In genomic region chr11:109343991-109344599, GRCm38 (mm10) we compare ENCODE assay signal across 9 mouse cellular contexts. TPM values are rescaled to one million over a fixed set of nuclear protein-coding genes. Genes with fewer than 3 reads are reported as not detected.
A peak's percentile ranks its signal among the peaks of the same experiment; 100 is the strongest.
DNase-seq lines count a peak whose midpoint lies in the region; ATAC-seq and TF ChIP-seq lines count a peak whose summit lies in the region.
"Had no signal": no experiment of that assay in that cellular context is flagged by ENCODE, and none has a peak within 500 bp of the region (broad histone marks: within the 10 kb centered on the region; RNA-seq: fewer than 3 reads in every experiment).

No protein-coding gene starts in this region.

- no peak for ATAC-seq in midbrain, postnatal 0 days (ENCODE audit: low FRiP score)
- no peak for ATAC-seq in midbrain, embryonic 11.5 days (ENCODE audit: low FRiP score)
- ATAC-seq in heart, embryonic 12.5 days (ENCODE audit: insufficient number of reproducible peaks, low FRiP score), result no peak
- 0 out of 2 replicates have a peak, but pooled peaks have one; percentile 16 for ATAC-seq in stomach, embryonic 16.5 days (ENCODE audit: insufficient read depth, low FRiP score)

- DNase-seq in midbrain, postnatal 0 days (ENCODE audit: low spot score), result no peak
- no peak for DNase-seq in midbrain, embryonic 11.5 days (ENCODE audit: low spot score, missing footprints)
- peak; percentile 78 to 84 for DNase-seq in kidney, postnatal 4 days
- no peak for DNase-seq in ovary, postnatal 10 days (ENCODE audit: low spot score)
- DNase-seq in urinary bladder, adult 18-20 months (ENCODE audit: low spot score in 2 of 2), result no peak

- H3K27ac ChIP-seq in midbrain, postnatal 0 days (ENCODE audit: low read depth, low read length), result peak overlapping the region; percentile 38; the same call in 1 of the 2 replicates
- H3K27ac ChIP-seq in midbrain, embryonic 11.5 days (ENCODE audit: low read depth, low read length), result no peak overlapping the region
- H3K27ac ChIP-seq in bone marrow macrophage, adult 2 months (ENCODE audit: insufficient read depth, low read depth, low read length), result peak overlapping the region; percentile 20; the same call in 1 of the 2 replicates
- H3K27ac ChIP-seq in heart, embryonic 12.5 days (ENCODE audit: poor library complexity, severe bottlenecking), result peak overlapping the region; percentile 66
- H3K27ac ChIP-seq in stomach, embryonic 16.5 days (ENCODE audit: low read length), result peak overlapping the region; percentile 76

- peak; percentile 65 for TF ChIP-seq CTCF in midbrain, postnatal 0 days (IDR thresholded peaks at IDR 0.05)
- no peak for TF ChIP-seq CTCF in bone marrow macrophage, adult 2 months (IDR thresholded peaks at IDR 0.05; ENCODE audit: low read depth, low read length)

- TF ChIP-seq POLR2A in bone marrow macrophage, adult 2 months (IDR thresholded peaks at IDR 0.05; ENCODE audit: borderline replicate concordance, low read depth, low read length), result no peak

- no peaks in the 10 kb centered on the region for H3K27me3 ChIP-seq in midbrain, postnatal 0 days (ENCODE audit: insufficient read depth, low read length)
- no peaks in the 10 kb centered on the region for H3K27me3 ChIP-seq in midbrain, embryonic 11.5 days (ENCODE audit: control insufficient read depth, insufficient read depth, low read length)
- H3K27me3 ChIP-seq in heart, embryonic 12.5 days (replicated peaks), result no peaks in the 10 kb centered on the region
- H3K27me3 ChIP-seq in stomach, embryonic 16.5 days (ENCODE audit: control insufficient read depth, insufficient read depth, low read length), result no peaks in the 10 kb centered on the region

- H3K9me3 ChIP-seq in midbrain, postnatal 0 days (ENCODE audit: low read length), result no peaks in the 10 kb centered on the region
- H3K9me3 ChIP-seq in midbrain, embryonic 11.5 days (ENCODE audit: control insufficient read depth, low read length), result no peaks in the 10 kb centered on the region
- no peaks in the 10 kb centered on the region for H3K9me3 ChIP-seq in heart, embryonic 12.5 days (replicated peaks)
- H3K9me3 ChIP-seq in stomach, embryonic 16.5 days (replicated peaks; ENCODE audit: control insufficient read depth, low read length), result no peaks in the 10 kb centered on the region

- no peaks in the 10 kb centered on the region for H3K36me3 ChIP-seq in midbrain, postnatal 0 days (ENCODE audit: insufficient read depth, low read length)
- no peaks in the 10 kb centered on the region for H3K36me3 ChIP-seq in midbrain, embryonic 11.5 days (ENCODE audit: control insufficient read depth, insufficient read depth, low read length)
- no peaks in the 10 kb centered on the region for H3K36me3 ChIP-seq in heart, embryonic 12.5 days
- no peaks in the 10 kb centered on the region for H3K36me3 ChIP-seq in stomach, embryonic 16.5 days (ENCODE audit: control insufficient read depth, insufficient read depth, low read length)

- no peak overlapping the region for H3K9ac ChIP-seq in midbrain, postnatal 0 days (replicated peaks; ENCODE audit: low read length, poor library complexity, severe bottlenecking)
- H3K9ac ChIP-seq in midbrain, embryonic 11.5 days (ENCODE audit: low read length), result no peak overlapping the region
- H3K9ac ChIP-seq in heart, embryonic 12.5 days, result peak overlapping the region; percentile 21; the same call in 1 of the 2 replicates
- peak overlapping the region; percentile 46 for H3K9ac ChIP-seq in stomach, embryonic 16.5 days (ENCODE audit: low read length)

- 34% methylated on average over 10 of the region's 10 CpGs for WGBS in midbrain, postnatal 0 days
- WGBS in midbrain, embryonic 11.5 days, result 31% methylated on average over 10 of the region's 10 CpGs
- WGBS in heart, embryonic 12.5 days, result 20% methylated on average over 10 of the region's 10 CpGs
- 31% methylated on average over 10 of the region's 10 CpGs for WGBS in stomach, embryonic 16.5 days

- no peaks in the 10 kb centered on the region for H3K4me1 ChIP-seq in midbrain, postnatal 0 days (ENCODE audit: insufficient read depth, low read length)
- no peaks in the 10 kb centered on the region for H3K4me1 ChIP-seq in midbrain, embryonic 11.5 days (ENCODE audit: control insufficient read depth, insufficient read depth, low read length)
- peaks cover 28% of the 10 kb centered on the region for H3K4me1 ChIP-seq in bone marrow macrophage, adult 2 months (ENCODE audit: control insufficient read depth, insufficient read depth, low read length)
- H3K4me1 ChIP-seq in heart, embryonic 12.5 days (replicated peaks), result peaks cover 45% of the 10 kb centered on the region
- H3K4me1 ChIP-seq in stomach, embryonic 16.5 days (ENCODE audit: control insufficient read depth, insufficient read depth, low read length), result peaks cover 41% of the 10 kb centered on the region

- H3K4me3 ChIP-seq in midbrain, postnatal 0 days (ENCODE audit: low read depth, low read length), result no peak overlapping the region
- no peak overlapping the region for H3K4me3 ChIP-seq in midbrain, embryonic 11.5 days (ENCODE audit: low read depth, low read length)
- H3K4me3 ChIP-seq in bone marrow macrophage, adult 2 months (ENCODE audit: insufficient read depth, low read length), result peak overlapping the region; percentile 7
- no peak overlapping the region for H3K4me3 ChIP-seq in heart, embryonic 12.5 days
- H3K4me3 ChIP-seq in stomach, embryonic 16.5 days (replicated peaks; ENCODE audit: low read length), result no peak overlapping the region
- H3K4me3 ChIP-seq: erythroblast, embryonic 14.5 days had no signal

- no peak overlapping the region for H3K4me2 ChIP-seq in midbrain, postnatal 0 days (ENCODE audit: low read depth, low read length, poor library complexity, severe bottlenecking)
- no peak overlapping the region for H3K4me2 ChIP-seq in midbrain, embryonic 11.5 days
- peak overlapping the region; percentile 57 for H3K4me2 ChIP-seq in heart, embryonic 12.5 days
- H3K4me2 ChIP-seq in stomach, embryonic 16.5 days (ENCODE audit: low read depth, low read length), result no peak overlapping the region

RNA-seq across cellular contexts. Expression of gene Gna13, which starts 18.5 kb away (rescaled TPM):
- total RNA-seq in midbrain, postnatal 0 days (2014; rRNA removed), result 50.3 and 61.0 TPM in 2 replicates
- 31.1 and 35.3 TPM in 2 replicates for polyA plus RNA-seq in midbrain, postnatal 0 days (2015; fragmentation: Nextera tagmentation; extraction: Ambion mirVana)
- 19.4 and 20.4 TPM in 2 replicates for polyA plus RNA-seq in midbrain, embryonic 11.5 days (2014; fragmentation: Nextera tagmentation; extraction: Ambion mirVana)
- polyA plus RNA-seq in bone marrow macrophage, adult 2 months (2012; ENCODE audit: insufficient read depth, insufficient read length, missing spikeins), result 77.0 and 84.9 TPM in 2 replicates
- polyA plus RNA-seq in heart, embryonic 12.5 days (2016; fragmentation: Nextera tagmentation; extraction: Ambion mirVana), result 21.6 and 27.2 TPM in 2 replicates
- 28.8 and 32.8 TPM in 2 replicates for polyA plus RNA-seq in stomach, embryonic 16.5 days (2015; fragmentation: Nextera tagmentation; extraction: Ambion mirVana)

RNA-seq across cellular contexts. Expression of gene Rgs9, which starts 46.2 kb away (rescaled TPM):
- 33.8 and 42.1 TPM in 2 replicates for total RNA-seq in midbrain, postnatal 0 days (2014; rRNA removed)
- 19.3 and 23.3 TPM in 2 replicates for polyA plus RNA-seq in midbrain, postnatal 0 days (2015; fragmentation: Nextera tagmentation; extraction: Ambion mirVana)
- 1.6 and 1.7 TPM in 2 replicates for polyA plus RNA-seq in midbrain, embryonic 11.5 days (2014; fragmentation: Nextera tagmentation; extraction: Ambion mirVana)
- polyA plus RNA-seq in bone marrow macrophage, adult 2 months (2012; ENCODE audit: insufficient read depth, insufficient read length, missing spikeins), result not detected in 2 replicates
- polyA plus RNA-seq in heart, embryonic 12.5 days (2016; fragmentation: Nextera tagmentation; extraction: Ambion mirVana), result 0.91 and 1.1 TPM in 2 replicates
- polyA plus RNA-seq in stomach, embryonic 16.5 days (2015; fragmentation: Nextera tagmentation; extraction: Ambion mirVana), result 2.1 and 2.3 TPM in 2 replicates
- polyA plus RNA-seq: erythroblast, embryonic 14.5 days had no signal

Comparison
In these comparisons a context has a peak if more than half of its experiments do, and no peak if none do; other contexts are left out.
1. DNase-seq: peak in kidney, postnatal 4 days (2 of 2); none in midbrain, postnatal 0 days (single experiment), midbrain, embryonic 11.5 days (single experiment), ovary, postnatal 10 days (single experiment) and urinary bladder, adult 18-20 months (0 of 2).
2. H3K9ac ChIP-seq: peak in heart, embryonic 12.5 days (single experiment) and stomach, embryonic 16.5 days (single experiment); none in midbrain, postnatal 0 days (single experiment) and midbrain, embryonic 11.5 days (single experiment).